Mouse (Mus musculus): ENCODE data around the gene Aspa. TPM values are rescaled to one million over a fixed set of nuclear protein-coding genes. Genes with fewer than 3 reads are reported as not detected.
A peak's percentile ranks its signal among the peaks of the same experiment; 100 is the strongest.

Aspa gene
- total and polyA plus RNA-seq, 3 experiments, result 1.4 to 2.2 (median 1.5) TPM

DNA sequence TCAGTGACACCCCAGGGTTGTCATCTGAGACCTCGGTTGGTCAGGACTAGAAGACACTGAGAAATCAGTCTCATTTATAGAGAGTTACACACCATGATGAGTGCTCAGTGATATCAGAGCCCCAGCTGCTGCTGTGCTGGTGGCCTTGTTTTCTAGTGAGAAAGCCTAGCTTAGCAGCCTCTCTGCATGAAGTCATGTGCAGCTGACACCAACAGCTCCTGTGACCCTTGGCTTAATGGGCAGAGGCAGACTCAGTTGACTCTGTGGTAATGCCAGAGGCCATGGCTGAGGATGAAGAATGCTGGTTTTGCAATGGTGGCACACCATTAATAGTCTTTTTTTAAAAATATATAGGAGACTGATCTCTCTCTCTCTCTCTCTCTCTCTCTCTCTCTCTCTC, 39.8 kb downstream of the Aspa start:
- TF ChIP-seq POLR2A (IDR thresholded peaks at IDR 0.05; ENCODE audit: insufficient read depth, low read depth, low read length), result no peak
- TF ChIP-seq EP300 (IDR thresholded peaks at IDR 0.05; ENCODE audit: insufficient read depth, low read depth, low read length), result no peak
- no peak for TF ChIP-seq CTCF (IDR thresholded peaks at IDR 0.05)
- DNase-seq, result no peak
- intact Hi-C loops (cut with DNase I), result loop anchor here (10.0 kb wide), 1 partner anchor 215 kb away; no protein-coding TSS in a partner anchor
- H3K4me3 ChIP-seq, result no peak overlapping the region
- WGBS, result 69% methylated on average over 1 of the region's 1 CpGs
- no peaks in the 10 kb centered on the region for H3K36me3 ChIP-seq (ENCODE audit: control insufficient read depth, insufficient read depth, low read length)
- 0 out of 2 replicates have a peak, but pooled peaks cover 1% of the 10 kb centered on the region for H3K4me1 ChIP-seq (ENCODE audit: control insufficient read depth, insufficient read depth, low read length)
- no peak overlapping the region for H3K9ac ChIP-seq (ENCODE audit: low read depth, low read length)
- no peak overlapping the region for H3K27ac ChIP-seq
- H3K79me2 ChIP-seq (replicated peaks; ENCODE audit: control insufficient read depth, insufficient read depth, low read length), result no peaks in the 10 kb centered on the region
- H3K27me3 ChIP-seq (ENCODE audit: control insufficient read depth, insufficient read depth, low read length), result no peaks in the 10 kb centered on the region

GRCm38 (mm10) chr11:73284351-73284750, 45.0 kb downstream of the Aspa start:
- no peak overlapping the region; the same call in 1 of the 2 replicates for H3K27ac ChIP-seq
- no peaks in the 10 kb centered on the region for H3K36me3 ChIP-seq (ENCODE audit: control insufficient read depth, insufficient read depth, low read length)
- no peaks in the 10 kb centered on the region for H3K27me3 ChIP-seq (ENCODE audit: control insufficient read depth, insufficient read depth, low read length)
- H3K79me2 ChIP-seq (replicated peaks; ENCODE audit: control insufficient read depth, insufficient read depth, low read length), result no peaks in the 10 kb centered on the region
- intact Hi-C loops (cut with DNase I), result loop anchor here (5.0 to 10.0 kb wide), 5 partner anchors 47 to 277 kb away; partner anchors contain the start of gene Haspin
- H3K4me3 ChIP-seq, result no peak overlapping the region
- DNase-seq, result no peak
- H3K9ac ChIP-seq (ENCODE audit: low read depth, low read length), result no peak overlapping the region
- TF ChIP-seq CTCF (IDR thresholded peaks at IDR 0.05) (no peak), POLR2A (IDR thresholded peaks at IDR 0.05; ENCODE audit: insufficient read depth, low read depth, low read length) (no peak), EP300 (IDR thresholded peaks at IDR 0.05; ENCODE audit: insufficient read depth, low read depth, low read length) (no peak)
- H3K4me1 ChIP-seq (ENCODE audit: control insufficient read depth, insufficient read depth, low read length), result peaks cover 6% of the 10 kb centered on the region; the same call in 1 of the 2 replicates

GRCm38 (mm10) chr11:73283926-73284325, 45.5 kb downstream of the Aspa start:
- DNase-seq, result no peak
- Histone ChIP-seq H3K27me3 (ENCODE audit: control insufficient read depth, insufficient read depth, low read length) (no peaks in the 10 kb centered on the region), H3K4me1 (ENCODE audit: control insufficient read depth, insufficient read depth, low read length) (peaks cover 6% of the 10 kb centered on the region; the same call in 1 of the 2 replicates), H3K36me3 (ENCODE audit: control insufficient read depth, insufficient read depth, low read length) (no peaks in the 10 kb centered on the region), H3K79me2 (replicated peaks; ENCODE audit: control insufficient read depth, insufficient read depth, low read length) (no peaks in the 10 kb centered on the region), H3K27ac (peak overlapping the region; percentile 7; the same call in 1 of the 2 replicates), H3K9ac (ENCODE audit: low read depth, low read length) (no peak overlapping the region), H3K4me3 (no peak overlapping the region)
- 28% methylated on average over 1 of the region's 1 CpGs for WGBS
- TF ChIP-seq POLR2A (IDR thresholded peaks at IDR 0.05; ENCODE audit: insufficient read depth, low read depth, low read length) (no peak), CTCF (IDR thresholded peaks at IDR 0.05) (no peak), EP300 (IDR thresholded peaks at IDR 0.05; ENCODE audit: insufficient read depth, low read depth, low read length) (no peak)
- intact Hi-C loops (cut with DNase I), result loop anchor here (5.0 to 10.0 kb wide), 5 partner anchors 47 to 277 kb away; partner anchors contain the start of gene Haspin

DNA sequence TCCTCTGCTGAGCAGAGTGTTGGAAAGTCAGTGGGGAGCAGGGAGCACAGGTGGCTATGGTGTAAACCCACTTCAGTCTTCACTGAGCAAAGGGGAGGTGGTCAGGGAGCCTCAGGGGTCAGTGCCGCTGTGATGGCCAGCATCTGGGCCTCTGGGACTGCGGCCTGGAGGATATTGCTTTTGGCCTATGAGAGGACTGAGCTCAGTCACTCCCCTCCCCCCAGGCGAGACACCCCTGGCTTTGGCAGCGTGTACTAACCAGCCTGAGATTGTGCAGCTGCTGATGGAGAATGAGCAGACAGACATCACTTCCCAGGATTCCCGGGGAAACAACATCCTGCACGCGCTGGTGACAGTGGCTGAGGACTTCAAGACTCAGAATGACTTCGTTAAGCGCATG, 46.0 kb downstream of the Aspa start:
- Histone ChIP-seq H3K27me3 (ENCODE audit: control insufficient read depth, insufficient read depth, low read length) (no peaks in the 10 kb centered on the region), H3K36me3 (ENCODE audit: control insufficient read depth, insufficient read depth, low read length) (no peaks in the 10 kb centered on the region), H3K9ac (ENCODE audit: low read depth, low read length) (no peak overlapping the region), H3K27ac (no peak overlapping the region; the same call in 1 of the 2 replicates), H3K4me1 (ENCODE audit: control insufficient read depth, insufficient read depth, low read length) (peaks cover 6% of the 10 kb centered on the region; the same call in 1 of the 2 replicates), H3K79me2 (replicated peaks; ENCODE audit: control insufficient read depth, insufficient read depth, low read length) (no peaks in the 10 kb centered on the region), H3K4me3 (no peak overlapping the region)
- DNase-seq, result peak; percentile 41
- WGBS, result 44% methylated on average over 9 of the region's 9 CpGs
- intact Hi-C loops (cut with DNase I), result loop anchor here (5.0 to 10.0 kb wide), 5 partner anchors 46 to 276 kb away; partner anchors contain the start of gene Haspin
- TF ChIP-seq EP300 (IDR thresholded peaks at IDR 0.05; ENCODE audit: insufficient read depth, low read depth, low read length) (0 out of 2 replicates have a peak, but pooled peaks have one; percentile 29), CTCF (IDR thresholded peaks at IDR 0.05) (no peak)

GRCm38 (mm10) chr11:73281528-73282027, 47.8 kb downstream of the Aspa start:
- Histone ChIP-seq H3K9ac (ENCODE audit: low read depth, low read length) (peak overlapping the region; percentile 59), H3K27me3 (ENCODE audit: control insufficient read depth, insufficient read depth, low read length) (no peaks in the 10 kb centered on the region), H3K4me3 (peak overlapping the region; percentile 33), H3K79me2 (replicated peaks; ENCODE audit: control insufficient read depth, insufficient read depth, low read length) (no peaks in the 10 kb centered on the region), H3K4me1 (ENCODE audit: control insufficient read depth, insufficient read depth, low read length) (peaks cover 6% of the 10 kb centered on the region; the same call in 1 of the 2 replicates), H3K36me3 (ENCODE audit: control insufficient read depth, insufficient read depth, low read length) (no peaks in the 10 kb centered on the region), H3K27ac (no peak overlapping the region)
- intact Hi-C loops (cut with DNase I), result loop anchor here (5.0 to 10.0 kb wide), 5 partner anchors 44 to 274 kb away; partner anchors contain the start of gene Haspin
- peak; percentile 52 to 53 for DNase-seq
- TF ChIP-seq CTCF (IDR thresholded peaks at IDR 0.05) (peak; percentile 73), POLR2A (IDR thresholded peaks at IDR 0.05; ENCODE audit: insufficient read depth, low read depth, low read length) (no peak), EP300 (IDR thresholded peaks at IDR 0.05; ENCODE audit: insufficient read depth, low read depth, low read length) (no peak)
- WGBS, result 3% methylated on average over 16 of the region's 16 CpGs

GRCm38 (mm10) chr11:73280710-73281109, 48.7 kb downstream of the Aspa start:
- intact Hi-C loops (cut with DNase I), result loop anchor here (5.0 to 10.0 kb wide), 5 partner anchors 43 to 273 kb away; partner anchors contain the start of gene Haspin

More at GRCm38 (mm10) chr11:73280710-73281109, 48.7 kb downstream of the Aspa start:
- WGBS, result 47% methylated on average over 5 of the region's 5 CpGs
- H3K9ac ChIP-seq (ENCODE audit: low read depth, low read length), result no peak overlapping the region
- TF ChIP-seq EP300 (IDR thresholded peaks at IDR 0.05; ENCODE audit: insufficient read depth, low read depth, low read length) (no peak), CTCF (IDR thresholded peaks at IDR 0.05) (no peak), POLR2A (IDR thresholded peaks at IDR 0.05; ENCODE audit: insufficient read depth, low read depth, low read length) (no peak)
- no peak overlapping the region for H3K4me3 ChIP-seq
- H3K27me3 ChIP-seq (ENCODE audit: control insufficient read depth, insufficient read depth, low read length), result no peaks in the 10 kb centered on the region
- no peaks in the 10 kb centered on the region for H3K79me2 ChIP-seq (replicated peaks; ENCODE audit: control insufficient read depth, insufficient read depth, low read length)
- H3K27ac ChIP-seq, result no peak overlapping the region
- no peaks in the 10 kb centered on the region for H3K36me3 ChIP-seq (ENCODE audit: control insufficient read depth, insufficient read depth, low read length)
- H3K4me1 ChIP-seq (ENCODE audit: control insufficient read depth, insufficient read depth, low read length), result peaks cover 6% of the 10 kb centered on the region; the same call in 1 of the 2 replicates
- DNase-seq, result no peak
